Mouse (Mus musculus) midbrain, embryonic 11.5 days (tissue): ENCODE results near the gene Mylk. TPM values are rescaled to one million over a fixed set of nuclear protein-coding genes. Genes with fewer than 3 reads are reported as not detected.

Experiments
- ATAC-seq: fragments of 200-750 bp; cut with Nextera tagmentation; 2 replicates; pipeline ENCODE4 v1.8.0; 2017; ENCODE audit warnings: moderate TSS enrichment, moderate library complexity; ENCODE audit not compliant: low FRiP score
- DNase-seq: peaks from one replicate; pipeline ENCODE4 v3.0.0; 2015; ENCODE audit warnings: low spot score; ENCODE audit errors: missing footprints
- H3K27ac ChIP-seq: fragments of 300-500 bp; sonication (generic); 2 replicates; pipeline ENCODE4 v1.5.1; 2014; ENCODE audit warnings: low read depth, low read length
- H3K27me3 ChIP-seq: fragments of 300-500 bp; sonication (generic); 2 replicates; pipeline ENCODE4 v1.6.1; 2014; ENCODE audit warnings: mild to moderate bottlenecking, low read length, moderate library complexity, mixed read lengths; ENCODE audit not compliant: control insufficient read depth, insufficient read depth
- H3K36me3 ChIP-seq: fragments of 300-500 bp; sonication (generic); 2 replicates; pipeline ENCODE4 v1.6.1; 2014; ENCODE audit warnings: mild to moderate bottlenecking, low read length, moderate library complexity, mixed read lengths; ENCODE audit not compliant: control insufficient read depth, insufficient read depth
- H3K4me1 ChIP-seq: fragments of 300-500 bp; sonication (generic); 2 replicates; pipeline ENCODE4 v1.6.1; 2014; ENCODE audit warnings: low read length; ENCODE audit not compliant: control insufficient read depth, insufficient read depth
- H3K4me2 ChIP-seq: fragments of 300-500 bp; sonication (generic); 2 replicates; pipeline ENCODE4 v1.6.1; 2014; ENCODE audit warnings: mild to moderate bottlenecking, moderate library complexity
- H3K4me3 ChIP-seq: fragments of 300-500 bp; sonication (generic); 2 replicates; pipeline ENCODE4 v1.5.1; 2014; ENCODE audit warnings: low read depth, low read length
- H3K9ac ChIP-seq: fragments of 300-500 bp; sonication (generic); 2 replicates; pipeline ENCODE4 v1.6.1; 2014; ENCODE audit warnings: low read length
- H3K9me3 ChIP-seq: fragments of 300-500 bp; sonication (generic); 2 replicates; pipeline ENCODE4 v1.6.1; 2016; ENCODE audit warnings: low read length; ENCODE audit not compliant: control insufficient read depth
- WGBS: fragments of 180-500 bp; shearing (Covaris S2); extraction: QIAGEN DNeasy Blood & Tissue Kit; methylation state at CpG from one replicate; pipeline ENCODE4 v1.1.7; 2014; 5-methylcytosine and 5-hydroxymethylcytosine counted together
- polyA plus RNA-seq: library from polyadenylated mRNA; unstranded; fragments of >200 nt; fragmentation: Nextera tagmentation; extraction: Ambion mirVana; gene quantifications from 2 replicates; pipeline ENCODE4 v1.2.1, GENCODE M21; 2014

Mylk gene
- polyA plus RNA-seq, 1 experiment from 2014 or later = 6.9 TPM

GRCm38 (mm10) chr16:34901031-34901430 is 156.0 kb downstream of the Mylk start:
- Histone ChIP-seq H3K4me3 (no peak overlapping the region), H3K9ac (no peak overlapping the region), H3K4me1 (peaks cover 17% of the 10 kb centered on the region), H3K36me3 (no peaks in the 10 kb centered on the region), H3K27me3 (no peaks in the 10 kb centered on the region), H3K9me3 (no peaks in the 10 kb centered on the region), H3K4me2 (no peak overlapping the region), H3K27ac (no peak overlapping the region)
- ATAC-seq = no peak
- peak; percentile 75 for DNase-seq
- WGBS = 13% methylated on average over 2 of the region's 2 CpGs

GRCm38 (mm10) chr16:34901611-34902293 is 156.7 kb downstream of the Mylk start:
- ATAC-seq = 0 out of 2 replicates have a peak, but pooled peaks have one; percentile 33
- no peak overlapping the region for H3K4me2 ChIP-seq
- no peaks in the 10 kb centered on the region for H3K9me3 ChIP-seq
- no peak overlapping the region for H3K9ac ChIP-seq
- no peaks in the 10 kb centered on the region for H3K27me3 ChIP-seq
- no peak overlapping the region for H3K27ac ChIP-seq
- 77% methylated on average over 7 of the region's 7 CpGs for WGBS
- no peak for DNase-seq
- H3K4me1 ChIP-seq = peaks cover 17% of the 10 kb centered on the region
- H3K36me3 ChIP-seq = no peaks in the 10 kb centered on the region
- no peak overlapping the region for H3K4me3 ChIP-seq

- Histone ChIP-seq H3K9ac (no peak overlapping the region), H3K4me3 (no peak overlapping the region), H3K4me1 (peaks cover 17% of the 10 kb centered on the region), H3K27me3 (no peaks in the 10 kb centered on the region), H3K27ac (no peak overlapping the region), H3K36me3 (no peaks in the 10 kb centered on the region), H3K4me2 (no peak overlapping the region), H3K9me3 (no peaks in the 10 kb centered on the region)
- ATAC-seq (0 out of 2 replicates have a peak, but pooled peaks have one; percentile 19), DNase-seq (peak; percentile 96)
- 27% methylated on average over 9 of the region's 9 CpGs for WGBS
These were observed 157.3 kb downstream of the Mylk start for GRCm38 (mm10) chr16:34902294-34902680.

- H3K9me3 ChIP-seq = no peaks in the 10 kb centered on the region
- no peak overlapping the region for H3K4me2 ChIP-seq
- ATAC-seq (0 out of 2 replicates have a peak, but pooled peaks have one; percentile 4), DNase-seq (no peak)
- no peaks in the 10 kb centered on the region for H3K27me3 ChIP-seq
- no peaks in the 10 kb centered on the region for H3K36me3 ChIP-seq
- H3K4me3 ChIP-seq = no peak overlapping the region
- no peak overlapping the region for H3K27ac ChIP-seq
- WGBS = 83% methylated on average over 8 of the region's 8 CpGs
- H3K9ac ChIP-seq = no peak overlapping the region
- peaks cover 17% of the 10 kb centered on the region for H3K4me1 ChIP-seq
These were observed 157.8 kb downstream of the Mylk start for GRCm38 (mm10) chr16:34902761-34903160.

- Histone ChIP-seq H3K9me3 (no peaks in the 10 kb centered on the region), H3K36me3 (no peaks in the 10 kb centered on the region), H3K4me3 (no peak overlapping the region), H3K27ac (no peak overlapping the region), H3K4me1 (peaks cover 12% of the 10 kb centered on the region), H3K27me3 (no peaks in the 10 kb centered on the region), H3K9ac (no peak overlapping the region), H3K4me2 (no peak overlapping the region)
- 98% methylated on average over 4 of the region's 4 CpGs for WGBS
- no peak for DNase-seq
- no peak for ATAC-seq
These were observed 159.9 kb downstream of the Mylk start for GRCm38 (mm10) chr16:34904876-34905275.

- Histone ChIP-seq H3K9ac (no peak overlapping the region), H3K9me3 (no peaks in the 10 kb centered on the region), H3K27me3 (no peaks in the 10 kb centered on the region), H3K4me2 (no peak overlapping the region), H3K36me3 (no peaks in the 10 kb centered on the region), H3K4me3 (no peak overlapping the region), H3K4me1 (no peaks in the 10 kb centered on the region), H3K27ac (no peak overlapping the region)
- ATAC-seq (no peak), DNase-seq (no peak)
- 77% methylated on average over 6 of the region's 6 CpGs for WGBS
These were observed 164.4 kb downstream of the Mylk start for GRCm38 (mm10) chr16:34909437-34909836.

GRCm38 (mm10) chr16:34917373-34917900 is 172.4 kb downstream of the Mylk start:
- 87% methylated on average over 4 of the region's 4 CpGs for WGBS
- DNase-seq = no peak
- Histone ChIP-seq H3K27me3 (no peaks in the 10 kb centered on the region), H3K9ac (no peak overlapping the region), H3K9me3 (no peaks in the 10 kb centered on the region), H3K4me3 (no peak overlapping the region), H3K4me2 (no peak overlapping the region), H3K36me3 (no peaks in the 10 kb centered on the region), H3K27ac (no peak overlapping the region), H3K4me1 (peaks cover 4% of the 10 kb centered on the region)
- no peak for ATAC-seq

- Histone ChIP-seq H3K4me3 (no peak overlapping the region), H3K4me2 (no peak overlapping the region), H3K27me3 (no peaks in the 10 kb centered on the region), H3K36me3 (no peaks in the 10 kb centered on the region), H3K27ac (no peak overlapping the region), H3K9ac (no peak overlapping the region), H3K9me3 (no peaks in the 10 kb centered on the region), H3K4me1 (peaks cover 4% of the 10 kb centered on the region)
- 18% methylated on average over 6 of the region's 6 CpGs for WGBS
- no peak for ATAC-seq
- no peak for DNase-seq
These were observed 175.2 kb downstream of the Mylk start for GRCm38 (mm10) chr16:34920182-34920581.

GRCm38 (mm10) chr16:34920868-34921267 is 175.9 kb downstream of the Mylk start:
- ATAC-seq (no peak), DNase-seq (no peak)
- no peaks in the 10 kb centered on the region for H3K9me3 ChIP-seq
- no peak overlapping the region for H3K9ac ChIP-seq
- no peaks in the 10 kb centered on the region for H3K36me3 ChIP-seq
- no peak overlapping the region for H3K4me3 ChIP-seq
- H3K27me3 ChIP-seq = no peaks in the 10 kb centered on the region
- no peak overlapping the region for H3K4me2 ChIP-seq
- H3K27ac ChIP-seq = no peak overlapping the region
- 73% methylated on average over 8 of the region's 8 CpGs for WGBS
- H3K4me1 ChIP-seq = peaks cover 4% of the 10 kb centered on the region
